Mouse (Mus musculus) embryonic facial prominence, embryonic 11.5 days (tissue): ENCODE measurements at regions not wholly inside any gene's neighbourhood (a gene's known extent, or its start where the extent isn't known, plus 50 kb on each side); places are given as distances from the start of the nearest gene placed in this dataset.

Experiments
- ATAC-seq: fragments of 200-750 bp; cut with Nextera tagmentation; replicated peaks from 2 replicates; pipeline ENCODE4 v1.8.0; 2017; ENCODE audit warnings: low read depth; ENCODE audit not compliant: insufficient number of reproducible peaks, low FRiP score, low TSS enrichment
- DNase-seq: peaks from one replicate; pipeline ENCODE4 v3.0.0-alpha.2; 2015; ENCODE audit warnings: low spot score
- H3K27ac ChIP-seq: fragments of 300-500 bp; sonication (generic); replicated peaks from 2 replicates; pipeline ENCODE4 v1.5.1; 2014; ENCODE audit warnings: mild to moderate bottlenecking, low read depth, low read length, control low read depth
- H3K27me3 ChIP-seq: fragments of 300-500 bp; sonication (generic); 2 replicates; pipeline ENCODE4 v1.6.1; 2014; ENCODE audit warnings: mild to moderate bottlenecking, low read length, moderate library complexity, mixed read lengths; ENCODE audit not compliant: control insufficient read depth, insufficient read depth
- H3K36me3 ChIP-seq: fragments of 300-500 bp; sonication (generic); replicated peaks from 2 replicates; pipeline ENCODE4 v1.6.1; 2014; ENCODE audit warnings: low read depth, mild to moderate bottlenecking, low read length, moderate library complexity, mixed read lengths; ENCODE audit not compliant: control insufficient read depth, insufficient read depth
- H3K4me1 ChIP-seq: fragments of 300-500 bp; sonication (generic); 2 replicates; pipeline ENCODE4 v1.6.1; 2014; ENCODE audit warnings: low read length, mixed read lengths; ENCODE audit not compliant: control insufficient read depth, insufficient read depth
- H3K4me2 ChIP-seq: fragments of 300-500 bp; sonication (generic); 2 replicates; pipeline ENCODE4 v1.6.1; 2014; ENCODE audit warnings: low read depth, mild to moderate bottlenecking, control low read depth, low read length, moderate library complexity
- H3K4me3 ChIP-seq: fragments of 300-500 bp; sonication (generic); 2 replicates; pipeline ENCODE4 v1.5.1; 2014; ENCODE audit warnings: low read depth, low read length, control low read depth
- H3K9ac ChIP-seq: fragments of 300-500 bp; sonication (generic); replicated peaks from 2 replicates; pipeline ENCODE4 v1.6.1; 2014; ENCODE audit warnings: mild to moderate bottlenecking, control low read depth, low read length
- H3K9me3 ChIP-seq: fragments of 300-500 bp; sonication (generic); replicated peaks from 2 replicates; pipeline ENCODE4 v1.6.1; 2016; ENCODE audit warnings: mild to moderate bottlenecking, low read length, inconsistent platforms, mixed read lengths; ENCODE audit not compliant: control insufficient read depth
- WGBS: fragments of 180-500 bp; shearing (Covaris S2); extraction: QIAGEN DNeasy Blood & Tissue Kit; methylation state at CpG from one replicate; pipeline ENCODE4 v1.1.7; 2014; 5-methylcytosine and 5-hydroxymethylcytosine counted together

DNA sequence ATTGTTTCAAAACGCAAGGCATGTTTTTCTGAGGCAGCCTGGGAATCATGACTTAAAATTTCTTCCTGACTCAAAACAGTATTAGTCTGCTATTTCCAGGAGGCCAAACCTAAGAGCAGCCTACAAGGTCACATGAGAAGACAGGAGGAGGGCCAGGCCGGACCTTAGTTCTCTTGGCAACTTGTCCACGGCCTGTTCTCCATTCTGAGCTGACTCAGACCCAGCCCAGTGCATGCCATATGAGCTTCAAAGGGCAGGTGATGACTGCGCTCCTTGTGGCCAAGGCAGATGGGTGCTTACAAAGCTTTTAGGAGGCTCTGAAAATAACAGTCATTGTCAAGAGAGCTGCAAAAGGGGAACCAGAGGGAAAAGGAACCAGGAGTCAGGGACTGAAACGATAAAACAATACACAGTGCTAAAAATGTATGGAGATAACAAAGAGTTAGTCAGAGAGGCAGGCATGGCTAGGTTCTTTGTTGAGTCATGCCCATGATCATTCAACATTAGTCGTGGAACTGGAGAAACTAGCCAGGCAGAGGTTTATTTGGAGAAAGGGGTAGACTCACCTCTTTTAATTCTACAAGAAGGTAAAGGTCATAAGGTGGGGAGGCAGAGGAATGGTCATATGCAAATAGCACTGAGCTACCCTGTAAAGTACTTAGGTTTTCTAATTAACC lies 525.8 kb downstream of the Ppargc1a start:
- WGBS, result 86% methylated on average over 6 of the region's 6 CpGs
- Histone ChIP-seq H3K4me3 (no peak overlapping the region), H3K36me3 (no peaks in the 10 kb centered on the region), H3K27ac (no peak overlapping the region), H3K27me3 (no peaks in the 10 kb centered on the region), H3K4me1 (no peaks in the 10 kb centered on the region), H3K9me3 (no peaks in the 10 kb centered on the region), H3K9ac (no peak overlapping the region), H3K4me2 (no peak overlapping the region)
- ATAC-seq (no peak), DNase-seq (no peak)

- no peaks in the 10 kb centered on the region for H3K4me1 ChIP-seq
- no peaks in the 10 kb centered on the region for H3K36me3 ChIP-seq
- no peaks in the 10 kb centered on the region for H3K9me3 ChIP-seq
- no peaks in the 10 kb centered on the region for H3K27me3 ChIP-seq
- WGBS, result 66% methylated on average over 6 of the region's 6 CpGs
- H3K9ac ChIP-seq, result no peak overlapping the region
- no peak overlapping the region for H3K27ac ChIP-seq
- H3K4me2 ChIP-seq, result no peak overlapping the region
- DNase-seq, result no peak
- no peak for ATAC-seq
- no peak overlapping the region for H3K4me3 ChIP-seq
Measured at GRCm38 (mm10) chr5:51040926-51041325, 526.6 kb downstream of the Ppargc1a start.

DNA sequence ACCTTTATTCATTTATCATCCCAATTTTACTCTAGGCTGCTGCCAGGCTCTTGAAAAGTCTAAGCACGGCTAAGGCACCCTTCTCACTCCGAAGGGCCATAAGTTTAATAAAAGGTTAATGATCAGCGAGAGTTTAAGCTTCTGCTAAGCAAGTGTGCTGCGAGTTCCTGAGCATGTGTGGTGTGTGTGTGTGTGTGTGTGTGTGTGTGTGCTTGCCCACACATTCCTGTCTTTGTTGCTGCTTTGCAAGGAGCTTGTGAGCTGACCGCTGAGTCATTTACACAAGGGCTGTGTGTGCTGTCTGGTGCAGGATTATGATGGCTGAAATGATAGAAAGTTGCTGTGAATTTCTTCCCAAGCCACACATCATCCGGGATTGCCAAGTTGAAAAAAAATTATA lies 527.1 kb downstream of the Ppargc1a start:
- Histone ChIP-seq H3K4me2 (no peak overlapping the region), H3K36me3 (no peaks in the 10 kb centered on the region), H3K27ac (no peak overlapping the region), H3K27me3 (no peaks in the 10 kb centered on the region), H3K9ac (no peak overlapping the region), H3K4me1 (no peaks in the 10 kb centered on the region), H3K4me3 (no peak overlapping the region), H3K9me3 (no peaks in the 10 kb centered on the region)
- WGBS, result 82% methylated on average over 6 of the region's 6 CpGs
- ATAC-seq (no peak), DNase-seq (no peak)

DNA sequence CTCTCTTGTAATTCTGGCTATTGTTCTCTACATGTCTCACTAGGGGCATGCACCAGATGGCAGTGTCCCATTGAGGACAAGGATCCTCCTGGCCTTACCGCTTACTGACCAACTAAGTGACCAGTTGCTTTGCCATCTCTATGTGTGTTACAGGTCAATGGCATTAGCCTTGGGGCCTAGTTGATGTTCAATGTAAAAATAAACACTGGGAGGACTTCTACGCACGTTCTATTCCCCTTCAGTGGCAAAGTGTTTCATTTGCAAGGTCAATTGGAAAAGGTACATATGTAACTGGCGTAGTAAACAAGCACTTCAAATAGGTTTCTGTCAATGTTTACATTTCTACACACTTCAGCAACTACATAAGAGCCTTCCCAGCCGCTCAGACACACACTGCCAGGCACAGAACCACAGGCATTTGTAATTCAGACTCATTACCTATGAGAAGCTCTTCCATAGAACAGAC lies 527.8 kb downstream of the Ppargc1a start:
- Histone ChIP-seq H3K9ac (no peak overlapping the region), H3K4me2 (no peak overlapping the region), H3K4me1 (no peaks in the 10 kb centered on the region), H3K36me3 (no peaks in the 10 kb centered on the region), H3K4me3 (no peak overlapping the region), H3K27ac (no peak overlapping the region), H3K9me3 (no peaks in the 10 kb centered on the region), H3K27me3 (no peaks in the 10 kb centered on the region)
- WGBS, result 72% methylated on average over 5 of the region's 5 CpGs
- no peak for DNase-seq
- no peak for ATAC-seq

DNA sequence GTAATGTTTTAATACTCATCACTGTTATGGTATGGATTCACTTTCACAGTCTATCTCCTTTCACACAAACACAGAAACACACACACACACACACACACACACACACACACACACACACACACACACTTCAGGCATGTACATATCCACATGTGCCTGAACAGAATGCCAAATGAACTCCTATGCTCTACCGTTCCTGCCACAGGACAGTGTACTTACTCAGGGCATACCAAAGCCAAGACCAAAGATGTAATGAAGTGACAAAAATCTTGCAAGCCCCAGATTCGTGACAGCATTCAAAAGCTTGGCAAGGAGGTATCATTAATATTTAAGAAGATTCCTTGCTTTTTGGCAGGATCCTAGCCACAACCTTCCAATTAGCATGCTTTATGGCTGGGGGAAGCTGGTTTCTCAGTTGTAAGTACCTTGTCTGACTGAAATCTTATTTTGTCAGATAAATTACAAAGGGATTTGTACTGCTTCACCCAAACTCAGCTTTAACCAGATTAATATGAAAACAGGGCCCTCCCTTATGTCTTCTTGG lies 531.0 kb downstream of the Ppargc1a start:
- WGBS, result 88% methylated on average over 2 of the region's 2 CpGs
- DNase-seq, result no peak
- H3K36me3 ChIP-seq, result no peaks in the 10 kb centered on the region
- no peaks in the 10 kb centered on the region for H3K27me3 ChIP-seq
- H3K4me2 ChIP-seq, result no peak overlapping the region
- H3K9me3 ChIP-seq, result no peaks in the 10 kb centered on the region
- H3K4me1 ChIP-seq, result no peaks in the 10 kb centered on the region
- H3K9ac ChIP-seq, result no peak overlapping the region
- no peak for ATAC-seq
- no peak overlapping the region for H3K27ac ChIP-seq
- no peak overlapping the region for H3K4me3 ChIP-seq

DNA sequence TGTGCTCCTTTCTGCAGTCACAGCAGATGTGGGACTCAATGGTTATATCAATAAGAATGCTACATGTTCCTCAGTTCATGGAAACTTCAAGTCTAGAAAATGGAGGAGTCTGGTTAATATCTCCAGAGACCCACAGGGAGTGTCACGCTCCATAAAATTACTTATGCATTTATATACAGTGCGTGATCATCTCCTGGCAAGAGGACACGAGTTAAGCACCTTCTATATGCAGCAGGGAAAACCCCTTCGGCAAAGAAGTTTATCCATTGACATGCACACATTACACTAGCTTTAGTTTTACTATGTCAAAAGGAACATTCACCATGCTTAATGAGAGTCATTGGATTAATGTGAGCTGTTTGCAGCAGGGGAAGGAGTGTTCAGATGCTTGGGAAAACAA lies 538.6 kb downstream of the Ppargc1a start:
- Histone ChIP-seq H3K27me3 (no peaks in the 10 kb centered on the region), H3K9ac (no peak overlapping the region), H3K27ac (no peak overlapping the region), H3K4me1 (no peaks in the 10 kb centered on the region), H3K9me3 (no peaks in the 10 kb centered on the region), H3K4me3 (no peak overlapping the region), H3K36me3 (no peaks in the 10 kb centered on the region), H3K4me2 (no peak overlapping the region)
- ATAC-seq (no peak), DNase-seq (no peak)
- 82% methylated on average over 4 of the region's 4 CpGs for WGBS

GRCm38 (mm10) chr5:50990822-50991537 lies 576.5 kb downstream of the Ppargc1a start:
- H3K4me3 ChIP-seq, result no peak overlapping the region
- no peak overlapping the region for H3K27ac ChIP-seq
- H3K9ac ChIP-seq, result no peak overlapping the region
- ATAC-seq (no peak), DNase-seq (no peak)
- no peak overlapping the region for H3K4me2 ChIP-seq
- H3K36me3 ChIP-seq, result no peaks in the 10 kb centered on the region
- no peaks in the 10 kb centered on the region for H3K27me3 ChIP-seq
- no peaks in the 10 kb centered on the region for H3K9me3 ChIP-seq
- H3K4me1 ChIP-seq, result no peaks in the 10 kb centered on the region
- 88% methylated on average over 2 of the region's 2 CpGs for whole genome bisulfite sequencing
